Mouse (Mus musculus): ENCODE measurements around the gene Susd3. TPM values are rescaled to one million over a fixed set of nuclear protein-coding genes. Genes with fewer than 3 reads are reported as not detected.
A peak's percentile ranks its signal among the peaks of the same experiment; 100 is the strongest.

Susd3 gene
- polyA plus RNA-seq, 1 experiment: 16.2 TPM

DNA sequence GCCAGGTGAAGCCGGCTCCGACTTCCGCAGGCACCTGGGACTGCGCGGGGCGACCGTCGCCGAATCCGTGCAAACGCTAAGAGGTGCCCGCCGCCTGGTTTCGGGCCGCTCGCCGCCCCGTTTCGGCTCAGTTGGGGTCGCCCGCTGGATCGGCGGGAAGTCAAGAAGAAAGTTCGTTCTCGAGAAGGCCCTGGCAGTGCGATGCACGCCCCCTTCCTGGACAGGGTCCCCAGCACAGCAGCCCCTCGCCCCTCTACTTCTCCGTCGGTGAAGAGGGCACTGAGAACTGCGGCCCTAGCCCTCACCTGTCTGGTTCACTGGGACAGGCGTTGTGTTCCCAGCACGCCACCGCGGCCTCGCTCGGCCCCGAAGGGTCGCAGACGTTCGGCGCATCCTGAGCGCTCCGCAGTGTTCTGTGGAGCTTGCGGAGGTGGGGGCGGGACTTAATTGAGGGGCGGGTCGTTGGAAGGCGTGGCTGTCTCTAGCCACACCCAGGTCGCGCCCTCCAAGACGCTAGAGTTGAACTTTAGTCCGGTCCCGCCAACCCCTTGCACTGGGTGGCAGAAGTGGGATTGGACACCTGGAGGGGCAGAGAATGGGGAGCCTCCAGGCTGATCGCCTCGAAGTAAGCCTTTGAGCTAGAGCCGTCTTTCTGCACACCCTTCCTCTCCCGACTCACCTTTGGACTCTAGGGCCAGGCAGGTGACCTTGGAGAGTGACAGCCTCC lies 603 bp downstream of the Susd3 start:
- Histone ChIP-seq H3K4me3 (ENCODE audit: control insufficient read depth, insufficient read depth, low read length) (peak overlapping the region; percentile 50), H3K27me3 (ENCODE audit: control insufficient read depth, insufficient read depth, low read length) (no peaks in the 10 kb centered on the region), H3K4me1 (replicated peaks; ENCODE audit: control insufficient read depth, insufficient read depth, low read length) (peaks cover 32% of the 10 kb centered on the region), H3K27ac (ENCODE audit: control insufficient read depth, insufficient read depth, low read length) (no peak overlapping the region), H3K36me3 (ENCODE audit: control insufficient read depth, insufficient read depth, low read length) (no peaks in the 10 kb centered on the region)
- DNase-seq: peak; percentile 45
- TF ChIP-seq CTCF (IDR thresholded peaks at IDR 0.05; ENCODE audit: borderline replicate concordance, control insufficient read depth, extremely low read depth, insufficient read depth, low read length, poor library complexity): 0 out of 2 replicates have a peak, but pooled peaks have one; percentile 22
- TF ChIP-seq POLR2A (IDR thresholded peaks at IDR 0.05; ENCODE audit: control insufficient read depth, extremely low read depth, insufficient read depth, low read length, poor library complexity): peak; percentile 35; the same call in 1 of the 2 replicates
- 1% methylated on average over 58 of the region's 58 CpGs for WGBS

DNA sequence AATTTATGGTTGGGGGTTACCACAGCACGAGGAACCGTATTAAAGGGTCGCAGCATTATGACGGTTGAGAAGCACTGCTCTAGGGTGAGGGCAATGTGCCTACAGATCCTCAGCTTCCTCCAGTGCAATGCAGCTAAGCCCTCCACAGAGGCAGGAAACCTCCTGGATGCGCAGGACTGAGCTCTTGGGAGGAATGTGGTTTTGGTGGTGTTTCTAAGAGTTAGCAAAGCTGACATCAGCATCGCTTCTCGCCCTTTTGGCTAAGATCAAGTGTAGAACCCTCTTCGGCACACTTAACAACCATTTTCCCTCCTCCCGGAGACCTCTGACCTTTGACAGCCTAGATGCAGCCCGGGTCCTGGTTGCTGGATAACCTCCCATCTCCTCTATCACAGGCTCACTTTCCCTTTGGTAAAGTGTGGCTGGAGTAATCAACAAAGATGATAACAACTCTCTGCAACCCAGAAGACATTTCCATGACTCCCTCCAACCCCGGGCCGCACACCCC lies 1.2 kb downstream of the Susd3 start:
- DNase-seq: no peak
- Histone ChIP-seq H3K4me3 (ENCODE audit: control insufficient read depth, insufficient read depth, low read length) (peak overlapping the region; percentile 50), H3K27ac (ENCODE audit: control insufficient read depth, insufficient read depth, low read length) (no peak overlapping the region), H3K36me3 (ENCODE audit: control insufficient read depth, insufficient read depth, low read length) (no peaks in the 10 kb centered on the region), H3K27me3 (ENCODE audit: control insufficient read depth, insufficient read depth, low read length) (no peaks in the 10 kb centered on the region), H3K4me1 (replicated peaks; ENCODE audit: control insufficient read depth, insufficient read depth, low read length) (peaks cover 37% of the 10 kb centered on the region)
- no peak for TF ChIP-seq CTCF (IDR thresholded peaks at IDR 0.05; ENCODE audit: borderline replicate concordance, control insufficient read depth, extremely low read depth, insufficient read depth, low read length, poor library complexity)
- 7% methylated on average over 12 of the region's 12 CpGs for WGBS

DNA sequence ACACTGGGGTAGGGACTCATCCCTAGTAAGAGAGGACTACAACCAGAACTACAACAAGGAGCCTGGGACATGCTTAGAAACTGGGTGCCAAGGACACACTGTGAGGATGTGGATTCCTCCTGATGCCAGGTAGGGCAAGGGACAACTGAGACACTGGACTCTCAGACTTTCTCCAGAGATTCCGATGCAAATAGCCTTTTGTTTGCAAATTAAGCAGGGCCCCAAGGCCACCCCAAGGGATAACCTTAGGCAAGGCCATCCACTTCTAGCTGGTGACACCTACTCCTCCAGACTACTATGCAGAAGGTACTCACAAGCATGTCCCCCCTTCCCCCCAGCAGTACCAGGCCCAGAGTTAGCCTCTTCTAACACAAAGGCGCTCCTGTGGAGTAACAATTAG lies 1.9 kb downstream of the Susd3 start:
- WGBS: 98% methylated on average over 2 of the region's 2 CpGs
- H3K4me3 ChIP-seq (ENCODE audit: control insufficient read depth, insufficient read depth, low read length): no peak overlapping the region
- H3K4me1 ChIP-seq (replicated peaks; ENCODE audit: control insufficient read depth, insufficient read depth, low read length): peaks cover 43% of the 10 kb centered on the region
- no peaks in the 10 kb centered on the region for H3K27me3 ChIP-seq (ENCODE audit: control insufficient read depth, insufficient read depth, low read length)
- H3K36me3 ChIP-seq (ENCODE audit: control insufficient read depth, insufficient read depth, low read length): no peaks in the 10 kb centered on the region
- TF ChIP-seq CTCF (IDR thresholded peaks at IDR 0.05; ENCODE audit: borderline replicate concordance, control insufficient read depth, extremely low read depth, insufficient read depth, low read length, poor library complexity) (no peak), POLR2A (IDR thresholded peaks at IDR 0.05; ENCODE audit: control insufficient read depth, extremely low read depth, insufficient read depth, low read length, poor library complexity) (no peak)
- no peak for DNase-seq
- H3K27ac ChIP-seq (ENCODE audit: control insufficient read depth, insufficient read depth, low read length): no peak overlapping the region

DNA sequence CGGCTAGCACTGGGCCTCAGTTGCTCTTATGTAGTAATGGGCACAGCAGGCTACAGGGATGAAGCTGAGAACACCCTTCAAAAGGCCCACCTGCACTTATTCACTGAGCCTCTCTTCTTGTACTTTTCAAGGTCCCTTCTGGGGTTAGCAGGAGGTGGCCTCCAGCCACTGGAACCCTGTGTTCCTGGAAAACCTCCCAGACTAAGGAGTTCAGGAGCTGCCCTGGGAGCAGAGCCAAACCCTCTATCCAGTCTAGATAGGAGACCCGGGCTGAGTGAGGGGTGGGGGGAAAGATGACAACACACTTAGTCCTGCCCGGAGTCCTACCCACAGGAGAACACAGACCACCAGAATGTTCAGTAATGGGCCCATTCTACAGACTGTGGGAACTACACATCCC lies 2.5 kb downstream of the Susd3 start:
- no peak overlapping the region for H3K27ac ChIP-seq (ENCODE audit: control insufficient read depth, insufficient read depth, low read length)
- peaks cover 49% of the 10 kb centered on the region for H3K4me1 ChIP-seq (replicated peaks; ENCODE audit: control insufficient read depth, insufficient read depth, low read length)
- no peaks in the 10 kb centered on the region for H3K27me3 ChIP-seq (ENCODE audit: control insufficient read depth, insufficient read depth, low read length)
- H3K36me3 ChIP-seq (ENCODE audit: control insufficient read depth, insufficient read depth, low read length): no peaks in the 10 kb centered on the region
- TF ChIP-seq CTCF (IDR thresholded peaks at IDR 0.05; ENCODE audit: borderline replicate concordance, control insufficient read depth, extremely low read depth, insufficient read depth, low read length, poor library complexity): no peak
- no peak for TF ChIP-seq POLR2A (IDR thresholded peaks at IDR 0.05; ENCODE audit: control insufficient read depth, extremely low read depth, insufficient read depth, low read length, poor library complexity)
- DNase-seq: no peak
- WGBS: 87% methylated on average over 3 of the region's 3 CpGs
- H3K4me3 ChIP-seq (ENCODE audit: control insufficient read depth, insufficient read depth, low read length): no peak overlapping the region

DNA sequence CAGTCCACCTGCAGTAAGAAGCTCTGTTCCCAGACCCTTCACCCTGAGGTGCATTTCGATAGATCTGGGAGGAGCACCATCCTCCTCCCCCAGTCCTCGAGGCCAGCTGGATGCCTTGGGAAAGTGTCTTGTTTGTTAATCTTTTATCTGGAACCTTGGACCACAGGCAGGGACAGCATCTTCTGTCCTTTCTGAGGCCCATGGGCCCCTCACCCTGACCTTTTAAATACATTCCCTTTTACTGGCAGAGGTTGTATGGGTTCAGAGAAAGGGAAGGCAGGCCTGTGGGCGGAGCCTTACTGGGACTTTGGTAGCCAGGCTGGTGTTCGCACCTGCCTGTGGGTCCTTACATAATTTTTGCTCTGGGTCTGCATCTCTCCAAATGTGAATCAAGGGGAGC lies 3.3 kb downstream of the Susd3 start:
- Histone ChIP-seq H3K4me3 (ENCODE audit: control insufficient read depth, insufficient read depth, low read length) (no peak overlapping the region), H3K27ac (ENCODE audit: control insufficient read depth, insufficient read depth, low read length) (no peak overlapping the region), H3K27me3 (ENCODE audit: control insufficient read depth, insufficient read depth, low read length) (no peaks in the 10 kb centered on the region), H3K36me3 (ENCODE audit: control insufficient read depth, insufficient read depth, low read length) (no peaks in the 10 kb centered on the region), H3K4me1 (replicated peaks; ENCODE audit: control insufficient read depth, insufficient read depth, low read length) (peaks cover 53% of the 10 kb centered on the region)
- TF ChIP-seq CTCF (IDR thresholded peaks at IDR 0.05; ENCODE audit: borderline replicate concordance, control insufficient read depth, extremely low read depth, insufficient read depth, low read length, poor library complexity) (no peak), POLR2A (IDR thresholded peaks at IDR 0.05; ENCODE audit: control insufficient read depth, extremely low read depth, insufficient read depth, low read length, poor library complexity) (no peak)
- WGBS: 81% methylated on average over 4 of the region's 4 CpGs
- DNase-seq: no peak

DNA sequence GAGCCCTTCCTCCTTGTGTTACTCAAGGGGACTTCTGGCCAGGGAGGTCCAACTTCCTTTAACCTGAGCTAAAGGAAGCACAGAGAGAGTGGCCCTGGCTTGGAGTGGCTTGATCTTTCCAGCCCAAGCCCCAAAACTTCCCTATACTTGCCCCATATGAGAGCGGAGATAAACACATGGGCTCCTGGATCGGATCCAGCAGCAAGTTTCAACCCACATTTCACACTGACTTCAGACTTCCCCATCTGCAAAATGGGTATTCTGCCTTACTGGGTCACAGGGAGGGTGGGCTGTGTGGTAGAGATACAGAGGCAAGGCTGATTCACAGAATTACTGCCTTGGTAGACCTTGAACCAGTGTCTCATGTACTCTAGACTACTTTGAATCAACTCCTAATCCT lies 5.0 kb downstream of the Susd3 start:
- H3K27me3 ChIP-seq (ENCODE audit: control insufficient read depth, insufficient read depth, low read length): no peaks in the 10 kb centered on the region
- peaks cover 49% of the 10 kb centered on the region for H3K4me1 ChIP-seq (replicated peaks; ENCODE audit: control insufficient read depth, insufficient read depth, low read length)
- H3K36me3 ChIP-seq (ENCODE audit: control insufficient read depth, insufficient read depth, low read length): no peaks in the 10 kb centered on the region
- TF ChIP-seq POLR2A (IDR thresholded peaks at IDR 0.05; ENCODE audit: control insufficient read depth, extremely low read depth, insufficient read depth, low read length, poor library complexity) (no peak), CTCF (IDR thresholded peaks at IDR 0.05; ENCODE audit: borderline replicate concordance, control insufficient read depth, extremely low read depth, insufficient read depth, low read length, poor library complexity) (no peak)
- WGBS: 68% methylated on average over 2 of the region's 2 CpGs
- H3K4me3 ChIP-seq (ENCODE audit: control insufficient read depth, insufficient read depth, low read length): no peak overlapping the region
- DNase-seq: no peak
- peak overlapping the region; percentile 56; the same call in 1 of the 2 replicates for H3K27ac ChIP-seq (ENCODE audit: control insufficient read depth, insufficient read depth, low read length)
